Mouse (Mus musculus): ENCODE measurements at regions not wholly inside any gene's neighbourhood (a gene's known extent, or its start where the extent isn't known, plus 50 kb on each side); places are given as distances from the start of the nearest gene placed in this dataset.

- no peak for DNase-seq
Measured at GRCm38 (mm10) chr2:51008251-51008533, 140.7 kb downstream of the Rnd3 start.

DNA sequence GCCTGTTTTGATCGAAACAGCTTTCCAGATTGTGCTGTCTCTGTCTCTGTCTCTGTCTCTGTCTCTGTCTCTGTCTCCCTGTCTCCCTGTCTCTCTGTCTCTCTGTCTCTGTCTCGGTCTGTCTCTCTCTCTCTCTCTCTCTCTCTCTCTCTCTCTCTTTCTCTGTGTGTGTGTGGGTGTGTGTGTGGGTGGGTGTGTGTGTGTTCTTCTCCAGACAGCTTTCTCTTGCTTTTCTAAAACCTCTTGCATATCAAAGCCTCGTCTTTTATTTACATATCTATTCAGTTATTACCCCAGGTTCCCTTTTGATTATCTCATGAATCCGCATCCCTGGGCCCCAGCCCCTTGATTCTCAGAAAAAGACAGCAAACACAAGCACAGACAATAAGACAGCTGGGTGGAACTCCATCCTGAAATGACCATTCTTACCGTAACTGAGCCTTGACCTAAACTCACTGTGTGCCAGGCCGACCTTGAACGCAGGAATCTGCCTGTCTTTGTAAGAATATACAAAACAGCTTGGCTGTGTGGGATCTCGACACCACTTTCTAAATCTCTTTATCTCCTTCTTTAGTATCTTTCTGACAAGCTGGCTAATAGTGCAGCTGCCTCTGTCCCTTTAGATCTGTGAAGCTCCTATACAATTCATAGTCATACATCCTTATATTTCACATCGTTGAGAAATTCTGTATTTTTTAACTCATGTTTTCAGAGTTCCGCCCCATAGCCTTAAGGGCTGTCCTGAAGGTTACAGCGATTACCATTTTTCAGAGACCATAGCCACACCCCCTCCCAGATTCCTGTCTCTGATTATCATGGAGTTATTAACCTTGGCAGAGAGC is 141.3 kb downstream of the Rnd3 start:
- no peak for DNase-seq

- DNase-seq, result no peak
Measured at GRCm38 (mm10) chr2:51006818-51007217, 142.1 kb downstream of the Rnd3 start.

- DNase-seq, result no peak
Measured at GRCm38 (mm10) chr2:51001548-51001947, 147.4 kb downstream of the Rnd3 start.

GRCm38 (mm10) chr2:50983883-50984410 is 165.0 kb downstream of the Rnd3 start:
- no peak for DNase-seq

DNA sequence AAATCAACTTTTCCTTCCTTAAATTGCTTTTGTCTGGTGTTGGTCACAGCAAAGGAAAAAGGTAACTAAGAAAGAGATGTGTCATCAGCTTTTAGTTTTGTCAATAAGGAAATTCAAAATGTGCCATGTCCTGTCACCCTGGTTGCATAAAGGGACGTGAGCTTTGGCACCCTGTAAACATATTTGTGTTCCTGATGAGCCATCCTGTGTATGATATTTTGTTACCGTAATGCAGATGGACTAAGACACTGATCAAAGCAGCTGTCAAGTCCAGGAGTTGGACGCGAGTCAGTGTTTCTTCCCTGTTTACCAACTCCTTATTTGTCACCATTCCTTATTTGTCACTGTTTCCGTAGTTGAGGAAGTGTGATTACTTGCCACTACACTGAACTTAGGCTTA is 166.3 kb downstream of the Rnd3 start:
- DNase-seq, result no peak

- DNase-seq, result no peak
Measured at GRCm38 (mm10) chr2:50978356-50978755, 170.6 kb downstream of the Rnd3 start.

GRCm38 (mm10) chr2:50971131-50971825 is 177.6 kb downstream of the Rnd3 start:
- peak; percentile 86 for DNase-seq

DNA sequence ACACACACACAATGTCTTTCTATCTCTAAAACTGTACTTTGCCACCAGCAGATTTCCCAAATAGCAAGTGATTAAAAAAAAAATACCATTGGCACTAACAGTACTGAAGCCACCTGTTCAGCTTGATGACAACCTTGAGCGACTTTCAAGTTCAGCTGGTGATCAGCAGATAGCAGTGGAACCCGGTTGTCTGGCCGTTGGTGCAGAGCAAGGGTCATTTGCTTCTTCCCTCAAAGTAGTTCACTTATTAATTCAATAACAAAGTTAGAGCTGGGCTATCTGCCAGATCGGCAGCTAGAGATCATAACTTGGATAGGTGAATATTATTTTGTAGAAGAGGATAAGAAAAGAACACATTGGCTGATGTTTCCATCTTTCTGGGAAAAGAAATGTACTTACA is 180.5 kb downstream of the Rnd3 start:
- no peak for DNase-seq

- DNase-seq, result peak; percentile 57
Measured at GRCm38 (mm10) chr2:50967826-50968225, 181.1 kb downstream of the Rnd3 start.

DNA sequence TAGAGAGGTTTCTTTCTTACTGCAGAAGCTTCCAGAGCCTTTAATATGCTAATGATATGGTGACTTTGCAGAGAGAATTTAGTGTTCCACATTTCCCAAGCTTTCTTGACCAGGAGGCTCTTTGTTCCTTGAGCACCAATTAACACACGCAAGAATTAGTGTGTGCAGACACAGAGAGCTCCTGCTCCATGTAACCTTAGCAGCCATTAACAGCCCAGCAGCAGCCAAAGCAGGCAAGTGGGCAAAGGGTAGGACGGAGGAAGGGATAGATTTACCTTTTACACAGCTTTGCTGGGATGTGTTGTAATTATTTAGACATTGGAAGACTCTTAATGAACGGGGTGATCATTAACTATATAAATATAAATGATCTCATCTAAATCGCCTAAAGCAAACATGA is 181.8 kb downstream of the Rnd3 start:
- peak; percentile 60 for DNase-seq

- DNase-seq, result peak; percentile 92
Measured at GRCm38 (mm10) chr2:50965485-50966017, 183.4 kb downstream of the Rnd3 start.

DNA sequence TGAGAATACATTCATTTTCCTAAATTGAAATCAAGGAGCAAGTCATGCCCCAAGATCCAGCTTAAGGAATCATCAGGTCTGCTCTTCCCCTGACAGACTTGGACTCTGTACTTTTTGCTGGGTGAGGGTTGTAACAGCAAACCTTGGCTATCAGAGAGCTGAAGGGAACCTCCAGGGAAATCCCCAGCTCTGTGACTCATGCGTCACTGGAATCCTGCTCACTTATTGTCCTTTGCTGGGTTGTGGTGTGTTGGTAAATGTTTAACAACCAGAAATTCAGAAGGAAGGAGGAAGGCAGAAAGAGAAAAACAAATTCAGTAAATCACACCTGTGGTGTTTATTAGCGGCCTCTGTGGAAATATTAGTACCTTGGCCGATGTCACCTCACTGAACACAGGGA is 184.8 kb downstream of the Rnd3 start:
- no peak for DNase-seq

DNA sequence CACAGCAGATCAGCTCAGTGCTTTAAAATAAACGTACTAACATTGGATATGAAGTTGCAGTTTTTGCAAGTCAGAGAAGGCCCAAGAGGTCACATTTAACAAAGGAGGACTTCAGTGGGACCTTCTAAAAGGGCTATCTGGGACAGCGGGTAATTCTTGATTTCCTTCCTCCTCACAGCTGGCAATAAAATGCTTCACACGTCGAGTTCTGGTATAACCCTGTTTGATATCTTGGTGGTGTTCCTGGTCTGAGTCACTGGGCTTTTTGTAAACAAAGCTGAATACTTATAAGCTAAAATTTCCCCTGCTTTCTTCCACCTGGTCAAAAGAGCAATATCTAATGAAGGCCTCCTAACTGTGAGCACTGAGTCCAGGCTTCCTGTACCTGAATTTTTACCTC is 187.9 kb downstream of the Rnd3 start:
- DNase-seq, result no peak

DNA sequence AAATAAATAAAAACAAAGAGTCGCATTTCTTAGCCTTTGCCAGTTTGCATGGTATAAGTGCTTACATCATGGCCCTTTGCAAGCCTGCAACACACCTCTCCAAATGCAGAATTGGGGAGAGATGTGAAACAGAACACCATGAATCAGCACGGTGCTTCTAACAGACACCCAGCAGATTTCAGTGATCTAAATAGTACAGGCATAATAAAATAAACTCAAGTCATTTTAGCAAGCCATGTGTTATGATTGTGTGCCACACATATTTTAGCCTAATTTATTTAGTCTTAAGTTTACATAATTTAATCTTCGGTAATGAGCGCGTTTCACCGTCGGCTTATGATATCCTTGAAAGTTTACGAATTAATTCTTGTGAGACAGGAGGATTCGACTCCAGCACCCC is 189.6 kb downstream of the Rnd3 start:
- no peak for DNase-seq

- DNase-seq, result peak; percentile 40
Measured at GRCm38 (mm10) chr2:50954361-50955066, 194.4 kb downstream of the Rnd3 start.

- no peak for DNase-seq
Measured at GRCm38 (mm10) chr2:50951027-50951426, 197.9 kb downstream of the Rnd3 start.

DNA sequence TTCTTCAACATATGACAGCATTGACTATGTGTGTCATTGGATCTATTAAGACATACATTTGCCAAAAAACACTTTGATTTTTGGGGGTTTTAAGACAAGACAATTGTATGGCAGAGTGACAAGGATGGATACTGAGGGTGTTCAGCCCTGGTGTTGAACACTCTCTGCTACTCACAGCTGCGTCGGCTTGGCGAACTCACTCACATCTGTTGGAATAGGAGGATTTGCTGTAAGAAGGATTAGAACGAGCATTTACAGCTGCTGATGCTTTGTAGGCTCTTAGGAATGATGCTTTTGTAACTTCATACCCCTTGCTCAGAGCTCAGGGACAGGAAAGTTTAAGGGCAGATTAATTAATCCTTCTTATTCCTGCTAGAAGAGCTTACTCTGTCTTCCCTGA is 199.2 kb downstream of the Rnd3 start:
- DNase-seq, result no peak

DNA sequence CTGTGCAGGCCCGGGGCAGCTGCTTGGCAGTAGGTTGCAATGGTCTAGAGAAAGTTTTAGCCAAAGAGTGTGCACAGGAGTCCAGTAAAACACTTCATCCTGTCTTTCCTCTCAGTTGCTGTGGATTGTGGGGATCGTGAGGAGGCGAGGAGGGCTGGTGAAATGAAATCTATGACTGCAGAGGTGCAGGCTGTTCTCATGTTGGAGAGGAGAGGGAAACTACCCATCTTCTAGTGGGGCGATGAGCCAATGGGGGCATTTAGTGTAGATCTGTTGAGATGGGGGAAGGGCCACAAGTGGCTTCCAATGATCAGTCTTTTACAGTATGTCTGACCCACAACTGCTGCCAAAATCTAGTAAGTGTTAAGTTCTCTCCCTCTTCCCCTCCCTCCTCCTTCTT is 203.4 kb downstream of the Rnd3 start:
- no peak for DNase-seq

DNA sequence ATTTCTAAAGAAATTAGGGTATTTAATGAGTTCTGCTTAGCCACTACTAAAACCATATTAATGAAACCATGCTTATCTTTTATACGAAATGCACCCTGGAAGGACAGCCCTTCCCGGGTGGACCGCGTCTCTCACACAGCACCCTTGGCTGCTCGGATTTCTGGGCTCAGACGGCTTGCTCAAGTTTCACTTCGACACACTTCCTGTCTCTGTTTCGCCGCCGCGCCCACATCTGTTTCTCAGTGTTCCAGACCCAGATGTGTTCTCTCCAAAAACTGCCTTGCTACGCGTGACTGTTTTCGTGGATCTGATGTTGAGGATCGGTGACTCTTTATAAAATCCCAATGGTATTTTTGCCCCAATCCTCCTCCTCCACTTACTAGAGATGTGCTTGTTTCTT is 205.7 kb downstream of the Rnd3 start:
- DNase-seq, result no peak

DNA sequence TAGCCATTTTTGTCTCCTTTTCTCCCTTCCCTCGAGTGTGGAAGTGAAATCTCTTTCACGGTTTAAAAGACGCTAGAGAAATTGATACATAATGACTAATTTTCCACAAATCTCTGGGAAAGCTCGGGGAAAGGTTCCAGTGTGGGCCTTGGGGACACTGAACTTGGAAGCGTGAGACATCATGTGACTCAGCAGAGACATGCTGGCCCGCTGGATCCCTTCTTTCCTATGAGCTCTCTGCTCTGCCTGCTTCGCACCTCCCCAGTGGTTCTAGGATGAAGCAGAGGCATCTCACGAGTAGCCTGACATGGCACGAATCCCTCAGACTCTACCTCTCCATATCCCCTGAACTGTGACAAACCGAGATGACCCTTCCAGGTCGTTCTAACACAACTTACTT is 206.2 kb downstream of the Rnd3 start:
- no peak for DNase-seq

DNA sequence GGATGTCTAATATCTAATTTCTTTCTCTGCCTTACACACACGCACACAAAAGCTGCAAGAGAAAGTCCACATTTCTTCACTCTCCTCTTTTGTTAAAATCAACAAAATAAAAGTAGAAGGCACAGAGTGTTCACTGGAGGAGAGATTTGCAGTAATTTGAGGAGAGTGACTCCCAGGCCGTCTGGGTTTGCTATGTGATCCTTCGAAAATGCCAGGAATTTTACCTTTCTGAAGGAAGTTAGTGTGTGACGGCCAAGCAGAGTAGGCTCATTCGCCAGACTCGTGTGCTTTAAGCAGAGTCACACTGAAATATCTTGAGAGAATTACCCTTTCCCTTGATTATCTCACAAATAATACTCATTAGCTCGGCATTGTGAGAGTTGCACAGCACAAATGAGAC is 216.0 kb downstream of the Rnd3 start:
- no peak for DNase-seq

GRCm38 (mm10) chr2:50921002-50921401 is 227.9 kb downstream of the Rnd3 start:
- no peak for DNase-seq

All from retina, postnatal 1 day (tissue).